In the genomic region with DNA sequence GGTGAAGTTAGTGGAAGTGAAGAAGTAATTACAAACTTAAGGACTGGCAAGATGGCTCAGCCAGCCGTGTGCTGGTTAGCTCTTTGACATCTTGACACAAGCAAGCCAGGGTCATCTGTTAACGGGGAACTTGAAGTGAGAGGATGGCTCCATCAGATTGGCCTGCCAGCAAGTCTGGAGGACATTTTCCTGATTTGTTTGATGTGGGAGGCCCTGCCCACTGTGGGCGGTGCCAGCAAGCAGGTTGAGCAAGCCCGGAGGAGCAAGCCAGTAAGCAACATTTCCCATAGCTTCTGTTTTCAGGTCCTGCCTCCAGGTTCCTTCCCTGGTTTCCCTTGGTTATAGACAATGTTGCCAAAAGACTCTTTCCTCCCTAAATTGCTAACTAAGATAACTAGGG, we compare ENCODE assay signal across 21 mouse cellular contexts. TPM values are rescaled to one million over a fixed set of nuclear protein-coding genes. Genes with fewer than 3 reads are reported as not detected.
"Had no signal": no experiment of that assay in that cellular context is flagged by ENCODE, and none has a peak within 500 bp of the region (broad histone marks: within the 10 kb centered on the region; RNA-seq: fewer than 3 reads in every experiment).

No protein-coding gene starts in this region.

- H3K4me2 ChIP-seq: liver, embryonic 11.5 days; liver, embryonic 15.5 days; midbrain, embryonic 11.5 days; neural tube, embryonic 12.5 days; stomach, embryonic 15.5 days had no signal

- DNase-seq: kidney, adult 18-20 months; layer of hippocampus, adult 9-11 months; lung, adult 2 months; lung, postnatal 14 days; lung, postnatal 4 days; midbrain, embryonic 14.5 days; retina, postnatal 1 day; right cerebral cortex, postnatal 25 days; spleen, adult 18-20 months; thymus, postnatal 4 days had no signal

- ATAC-seq: inflammation-experienced regulatory T-cells, adult 6 months; intestine, embryonic 16.5 days had no signal

- H3K27ac ChIP-seq: layer of hippocampus, adult 2 months; liver, embryonic 15.5 days; neural tube, embryonic 12.5 days; stomach, embryonic 15.5 days had no signal

- H3K9ac ChIP-seq: liver, embryonic 15.5 days; neural tube, embryonic 12.5 days; stomach, embryonic 15.5 days had no signal

- H3K4me3 ChIP-seq: layer of hippocampus, adult 2 months; liver, embryonic 15.5 days; neural tube, embryonic 12.5 days; stomach, embryonic 15.5 days had no signal

- H3K27me3 ChIP-seq: liver, embryonic 15.5 days; neural tube, embryonic 12.5 days; stomach, embryonic 15.5 days had no signal

- H3K9me3 ChIP-seq: liver, embryonic 15.5 days; neural tube, embryonic 12.5 days; stomach, embryonic 15.5 days had no signal

RNA-seq across cellular contexts. Expression of a gene that starts 10.8 kb away (rescaled TPM):
- total RNA-seq: left cerebral cortex, adult 18-20 months; left cerebral cortex, postnatal 10 days; left cerebral cortex, postnatal 36 days had no signal
- polyA plus RNA-seq: inflammation-experienced regulatory T-cells, adult 6 months had no signal
